Mouse (Mus musculus) NIH3T3 (cell line): ENCODE measurements at regions not wholly inside any gene's neighbourhood (a gene's known extent, or its start where the extent isn't known, plus 50 kb on each side); places are given as distances from the start of the nearest gene placed in this dataset.

Experiments
- DNase-seq: peaks from one replicate; pipeline ENCODE4 v3.0.0-alpha.2; 2012; ENCODE audit warnings: low read depth

DNA sequence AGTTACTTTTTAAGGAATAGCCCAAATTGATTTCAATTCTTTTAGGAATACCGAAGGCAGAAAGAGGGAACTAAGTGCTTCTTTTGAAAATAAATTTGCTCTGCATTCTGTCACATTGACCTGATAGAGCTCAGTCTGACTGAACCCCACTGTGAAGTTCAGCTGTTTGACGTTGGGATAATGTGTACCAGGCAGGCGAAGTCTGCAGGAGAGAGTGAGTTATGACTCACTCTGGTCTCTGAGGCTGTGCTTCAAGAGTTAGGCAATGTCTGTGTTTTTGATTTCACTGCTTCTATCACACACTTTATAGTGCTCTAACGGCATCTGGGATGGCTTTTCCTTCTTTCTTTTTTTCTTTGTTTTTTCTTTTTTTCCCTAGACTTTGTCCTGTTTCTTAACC is 283.5 kb downstream of the Naf1 start:
- DNase-seq = peak; percentile 22

DNA sequence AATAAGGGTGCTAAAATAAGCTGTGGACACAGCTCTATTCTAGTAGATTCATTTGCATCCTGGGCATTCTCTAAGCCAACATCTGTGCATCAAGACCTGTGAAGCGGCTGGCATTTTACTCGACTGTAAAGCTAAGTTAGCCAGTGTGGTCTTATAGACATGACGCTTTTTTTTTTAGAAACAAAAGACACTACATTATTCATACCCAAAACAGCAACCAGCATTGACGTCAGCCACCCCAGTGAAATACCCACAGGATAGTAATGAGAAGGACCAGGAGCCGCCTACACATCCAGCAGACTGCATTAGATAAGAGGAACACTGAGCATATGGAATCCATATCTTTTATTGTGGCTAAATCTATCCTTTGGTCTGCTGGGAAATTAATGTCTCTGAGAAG is 321.7 kb downstream of the Naf1 start:
- DNase-seq = no peak

DNA sequence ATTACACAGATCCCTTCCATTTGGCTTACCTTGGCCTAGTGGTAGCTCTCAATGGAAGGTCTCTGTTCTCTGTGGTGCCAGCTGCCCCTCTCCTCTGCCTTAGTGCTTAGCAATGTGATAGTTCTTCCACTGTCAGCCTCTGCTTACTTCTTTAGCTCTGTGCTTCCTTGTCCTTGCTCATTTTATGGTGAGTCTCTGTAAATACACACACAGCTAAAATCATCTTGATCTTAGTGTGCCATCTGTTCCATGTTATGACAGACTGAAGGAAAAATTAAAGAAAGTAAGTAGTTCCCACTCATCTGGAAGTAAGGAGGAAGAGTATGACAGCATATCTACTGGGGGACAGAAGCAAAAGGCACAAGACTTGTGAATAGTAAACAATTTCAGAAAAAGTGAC is 324.4 kb upstream of the Nat3 start:
- no peak for DNase-seq

GRCm38 (mm10) chr8:67206064-67206463 is 317.6 kb upstream of the Nat3 start:
- no peak for DNase-seq

DNA sequence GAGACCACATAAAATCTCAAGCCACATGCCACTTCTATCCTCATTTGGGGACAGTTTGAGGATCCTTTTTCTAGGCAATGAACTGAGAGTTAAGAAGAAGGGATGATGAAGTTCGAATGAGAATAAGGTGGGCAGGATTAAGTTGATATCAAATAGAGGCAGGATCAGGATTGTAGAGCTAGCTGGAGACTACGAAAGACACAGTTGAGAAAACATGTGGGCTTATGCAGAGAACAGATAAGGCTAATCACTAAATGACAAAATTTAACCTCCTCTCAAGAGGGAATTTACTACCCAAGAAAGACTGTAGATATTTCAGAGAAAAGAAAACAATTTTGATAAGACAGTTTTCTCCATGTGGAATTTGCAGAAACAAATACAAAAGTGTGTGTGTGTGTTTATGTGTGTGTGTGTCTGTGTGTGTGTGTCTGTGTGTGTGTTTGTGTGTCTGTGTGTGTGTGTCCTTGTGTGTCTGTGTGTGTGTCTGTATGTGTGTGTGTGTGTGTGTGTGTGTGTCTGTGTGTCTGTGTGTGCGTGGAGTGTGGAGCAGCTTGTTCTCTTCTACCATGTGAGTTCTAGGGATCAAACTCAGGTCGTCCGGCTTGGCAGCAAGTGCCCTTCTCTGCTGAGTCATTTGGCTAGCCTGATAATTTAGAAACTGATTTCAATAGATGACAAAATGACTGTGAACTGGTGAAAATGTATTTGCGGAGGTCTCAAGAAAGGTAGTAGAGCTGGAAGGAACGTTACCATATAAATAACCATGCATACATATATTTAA is 291.5 kb upstream of the Nat3 start:
- no peak for DNase-seq

DNA sequence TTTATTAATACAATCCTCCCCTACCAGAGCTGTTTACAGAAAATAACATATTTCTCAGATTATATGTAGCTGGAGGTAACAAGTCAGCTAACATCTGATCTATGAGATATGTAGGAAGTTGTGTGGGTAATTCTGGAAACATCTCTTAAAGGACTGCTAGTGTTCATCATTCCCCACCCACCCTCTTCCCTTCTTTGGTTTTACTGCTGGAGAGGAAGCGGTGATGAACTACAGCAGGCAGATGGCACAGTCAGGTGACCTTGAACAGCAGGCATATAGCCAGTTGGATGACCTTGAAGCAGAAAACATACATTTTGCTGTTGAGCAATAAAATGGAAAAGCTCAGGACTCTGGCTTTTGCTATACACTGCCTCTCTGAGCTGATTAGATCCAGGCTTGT is 284.7 kb upstream of the Nat3 start:
- no peak for DNase-seq

DNA sequence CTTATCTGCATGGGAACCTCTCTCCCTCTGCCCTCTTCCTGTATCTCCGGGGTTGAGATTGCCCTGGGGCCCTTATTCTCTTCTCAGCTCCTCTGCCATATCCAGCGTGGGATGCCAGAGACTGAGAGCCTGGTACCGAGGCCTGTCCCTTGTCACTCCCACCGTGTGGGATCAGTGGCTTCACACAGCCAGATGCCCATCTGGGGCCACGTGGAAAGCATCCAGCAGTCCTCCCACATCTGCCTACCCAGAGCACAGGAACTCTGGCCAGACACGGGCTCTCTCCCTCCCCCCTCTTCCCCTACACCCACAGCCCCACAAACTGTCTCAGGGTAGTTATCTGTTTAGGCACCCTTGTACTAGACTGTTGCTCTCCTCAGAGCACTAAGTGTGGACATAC is 244.9 kb upstream of the Nat3 start:
- no peak for DNase-seq

GRCm38 (mm10) chr8:67279449-67279848 is 244.2 kb upstream of the Nat3 start:
- DNase-seq = no peak

DNA sequence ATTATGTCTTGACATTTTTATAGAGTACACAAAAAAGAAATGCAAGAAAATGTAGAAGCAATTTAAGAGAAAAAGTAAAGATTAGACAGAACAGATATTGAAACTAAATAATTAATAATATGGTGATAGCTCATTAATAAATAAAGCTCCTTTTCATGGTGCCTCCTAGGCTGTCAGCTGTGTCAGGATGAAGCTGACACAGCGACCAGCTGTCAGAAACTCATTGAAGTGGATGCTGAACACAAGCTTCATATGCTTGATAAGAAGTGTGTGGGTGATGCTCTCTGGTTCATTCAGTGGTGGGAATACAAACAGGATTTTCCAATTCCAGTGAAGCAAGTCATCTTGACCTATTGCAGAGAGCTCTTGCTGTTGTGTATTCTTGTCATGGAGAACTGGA is 213.2 kb upstream of the Nat3 start:
- no peak for DNase-seq

DNA sequence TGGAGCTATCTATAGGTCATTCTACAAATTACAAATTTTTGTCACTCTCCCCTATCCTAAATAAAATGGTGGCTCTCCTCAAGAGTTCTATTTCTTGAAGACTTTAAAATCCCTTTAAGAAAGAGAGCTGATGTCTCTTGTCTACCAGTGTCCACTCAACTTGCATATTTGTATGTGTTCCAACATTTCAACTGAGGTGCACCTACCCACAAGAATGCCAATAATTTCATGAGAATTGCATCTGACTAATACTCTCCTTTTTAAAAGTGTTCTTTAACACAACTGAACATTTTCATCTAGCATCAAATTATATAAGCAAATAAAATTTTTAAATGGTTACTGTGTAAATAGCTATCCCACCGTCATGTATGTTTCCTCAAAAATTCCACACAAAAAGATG is 206.3 kb upstream of the Nat3 start:
- DNase-seq = no peak

DNA sequence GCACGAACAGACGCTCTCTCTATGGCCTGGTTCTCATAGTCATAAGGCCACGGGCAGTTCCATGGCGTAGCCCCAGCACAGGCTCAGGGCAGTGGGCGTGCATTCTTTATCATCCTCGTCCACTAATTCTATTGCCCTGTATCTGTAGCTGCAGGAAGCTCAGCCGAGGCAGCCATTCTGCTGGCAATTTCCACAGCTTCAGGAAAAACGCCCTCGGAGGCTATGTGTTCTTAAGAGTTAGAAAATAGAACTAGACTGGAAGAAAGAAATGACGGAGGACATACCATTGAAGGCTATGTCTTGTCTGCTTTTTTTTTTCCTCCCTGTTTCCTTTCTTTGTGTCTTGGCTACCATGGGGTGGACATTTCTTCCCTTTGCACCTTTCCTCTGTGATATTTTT is 205.0 kb upstream of the Nat3 start:
- no peak for DNase-seq

GRCm38 (mm10) chr8:67320535-67320934 is 203.1 kb upstream of the Nat3 start:
- DNase-seq = no peak

- no peak for DNase-seq
Observed at GRCm38 (mm10) chr8:67328439-67328838, 195.2 kb upstream of the Nat3 start.

GRCm38 (mm10) chr8:67377061-67377460 is 146.6 kb upstream of the Nat3 start:
- peak; percentile 14 for DNase-seq

DNA sequence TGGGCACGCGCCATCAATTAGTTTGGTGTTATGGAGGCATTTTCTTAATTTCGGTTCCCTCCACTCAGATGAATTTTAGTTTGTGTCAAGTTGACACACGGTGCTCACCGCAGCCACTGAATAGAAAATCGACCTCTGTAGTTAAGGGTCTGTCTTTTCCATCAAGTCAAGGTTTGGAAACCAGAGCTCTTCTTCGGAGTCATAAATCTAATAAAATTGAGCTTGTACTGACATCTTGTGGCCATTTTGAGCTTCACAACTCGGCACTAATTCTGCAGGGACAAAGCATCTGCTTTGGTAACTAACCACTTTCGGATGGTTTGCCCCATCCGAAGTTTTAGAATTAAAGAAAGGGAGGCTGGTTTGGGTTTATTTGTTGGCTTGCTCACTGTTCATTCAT is 117.7 kb upstream of the Nat3 start:
- DNase-seq = peak; percentile 72

DNA sequence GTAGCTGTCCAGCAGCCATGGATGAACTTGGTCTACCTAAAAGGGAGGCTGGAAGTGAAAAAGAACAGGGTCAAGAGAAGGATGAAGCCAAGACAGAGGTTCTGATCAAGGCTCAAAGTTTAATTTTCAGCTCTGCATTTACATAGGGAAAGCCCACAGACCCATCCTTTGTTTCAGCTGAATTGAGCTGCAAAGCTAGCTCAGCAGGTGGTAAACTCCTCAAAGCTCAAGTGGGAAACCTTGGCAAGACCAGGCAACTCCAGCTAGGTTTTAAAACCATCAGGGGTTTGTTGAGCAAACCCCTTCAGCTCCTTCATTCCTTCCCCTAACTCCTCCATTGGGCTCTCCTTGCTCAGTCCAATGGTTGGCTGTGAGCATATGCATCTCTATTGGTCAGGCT is 108.8 kb upstream of the Nat3 start:
- no peak for DNase-seq

DNA sequence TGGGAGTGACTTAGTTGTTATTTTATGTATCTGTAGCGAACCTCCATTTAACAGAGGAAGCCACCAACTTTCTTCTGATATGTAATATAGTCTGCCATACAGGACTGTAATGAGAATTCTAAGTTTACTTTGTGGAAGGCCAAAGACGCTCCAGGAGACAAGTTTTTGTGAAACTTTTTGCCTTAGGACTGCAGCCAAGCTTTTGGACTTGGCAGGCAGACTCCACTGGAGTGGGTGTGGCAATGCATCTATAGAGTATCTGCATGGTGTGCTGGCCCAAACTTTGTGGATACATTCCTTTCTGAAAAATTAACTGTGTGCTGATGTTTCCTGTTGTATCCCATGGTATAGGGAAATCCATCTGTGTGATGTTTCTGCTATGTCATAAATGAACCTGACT is 101.1 kb upstream of the Nat3 start:
- DNase-seq = peak; percentile 58
